In the genomic region with DNA sequence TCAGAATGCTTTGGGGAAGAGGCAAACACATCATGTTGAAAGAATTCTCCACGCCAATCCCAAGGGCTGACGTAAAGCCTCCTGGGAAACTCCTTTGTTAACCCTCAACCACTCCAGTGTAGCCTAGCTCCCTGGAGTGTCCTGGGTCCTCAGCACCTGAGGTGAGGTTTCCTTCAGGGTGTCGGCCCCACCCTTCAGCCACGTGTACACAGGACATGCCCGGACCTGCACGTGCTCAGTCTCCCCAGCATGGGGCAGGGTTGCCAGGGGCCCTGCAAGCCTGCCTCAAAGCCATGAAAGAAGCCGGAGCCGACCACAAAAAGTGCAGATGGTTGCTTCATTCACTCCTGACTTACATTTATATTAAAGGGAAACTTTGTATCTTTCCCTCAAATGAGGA, we compare ENCODE assay signal across 16 mouse cellular contexts. TPM values are rescaled to one million over a fixed set of nuclear protein-coding genes. Genes with fewer than 3 reads are reported as not detected.
DNase-seq lines count a peak whose midpoint lies in the region; ATAC-seq lines count a peak whose summit lies in the region.
"Had no signal": no experiment of that assay in that cellular context is flagged by ENCODE, and none has a peak within 500 bp of the region (broad histone marks: within the 10 kb centered on the region; RNA-seq: fewer than 3 reads in every experiment).

No protein-coding gene starts in this region.

- H3K9me3 ChIP-seq in intestine, embryonic 16.5 days (ENCODE audit: control insufficient read depth, low read length): no peaks in the 10 kb centered on the region
- no peaks in the 10 kb centered on the region for H3K9me3 ChIP-seq in intestine, embryonic 15.5 days
- H3K9me3 ChIP-seq: embryonic facial prominence, embryonic 12.5 days had no signal

- H3K27me3 ChIP-seq in intestine, embryonic 16.5 days (replicated peaks; ENCODE audit: control insufficient read depth, insufficient read depth, low read length): no peaks in the 10 kb centered on the region
- H3K27me3 ChIP-seq in intestine, embryonic 15.5 days (replicated peaks): no peaks in the 10 kb centered on the region; the same call in 1 of the 2 replicates
- H3K27me3 ChIP-seq: embryonic facial prominence, embryonic 12.5 days had no signal

- H3K4me3 ChIP-seq in intestine, embryonic 16.5 days (ENCODE audit: low read length): no peak overlapping the region
- no peak overlapping the region for H3K4me3 ChIP-seq in intestine, embryonic 15.5 days (replicated peaks)
- H3K4me3 ChIP-seq: embryonic facial prominence, embryonic 12.5 days had no signal

- H3K4me1 ChIP-seq in intestine, embryonic 16.5 days (ENCODE audit: control insufficient read depth, insufficient read depth, low read length): peaks cover 24% of the 10 kb centered on the region
- peaks cover 4% of the 10 kb centered on the region; the same call in 1 of the 2 replicates for H3K4me1 ChIP-seq in intestine, embryonic 15.5 days (replicated peaks)

- DNase-seq in R1 (ENCODE audit: low read depth, low spot score): peak; percentile 64
- DNase-seq in lung, postnatal 25 days (ENCODE audit: low spot score): peak; percentile 23
- peak; percentile 65 for DNase-seq in thymus, postnatal 0 days (ENCODE audit: low spot score)
- no peak for DNase-seq in adipocyte (ENCODE audit: low spot score)
- no peak for DNase-seq in retina, embryonic 14.5 days (ENCODE audit: low spot score)
- DNase-seq: cerebellum, postnatal 10 days; gastrocnemius, postnatal 10 days; kidney, adult 2 months; right cerebral cortex, postnatal 25 days had no signal

- no peak overlapping the region for H3K9ac ChIP-seq in intestine, embryonic 16.5 days (ENCODE audit: low read depth, low read length)
- no peak overlapping the region for H3K9ac ChIP-seq in intestine, embryonic 15.5 days
- H3K9ac ChIP-seq: embryonic facial prominence, embryonic 12.5 days; liver, embryonic 14.5 days had no signal

- 0 out of 2 replicates have a peak, but pooled peaks have one; percentile 25 for ATAC-seq in intestine, embryonic 16.5 days
- ATAC-seq in intestine, embryonic 15.5 days: no peak
- no peak for ATAC-seq in CD4-positive, CD25-positive, alpha-beta regulatory T cell, adult 4 months
- ATAC-seq: forebrain, embryonic 14.5 days had no signal

- 49% methylated on average over 8 of the region's 8 CpGs for WGBS in intestine, embryonic 16.5 days
- WGBS in intestine, embryonic 15.5 days: 59% methylated on average over 8 of the region's 8 CpGs

- no peak overlapping the region for H3K27ac ChIP-seq in intestine, embryonic 16.5 days (ENCODE audit: low read length)
- no peak overlapping the region for H3K27ac ChIP-seq in intestine, embryonic 15.5 days
- H3K27ac ChIP-seq: embryonic facial prominence, embryonic 12.5 days; liver, embryonic 14.5 days had no signal

- H3K36me3 ChIP-seq in intestine, embryonic 16.5 days (ENCODE audit: control insufficient read depth, insufficient read depth, low read length): no peaks in the 10 kb centered on the region
- H3K36me3 ChIP-seq in intestine, embryonic 15.5 days: no peaks in the 10 kb centered on the region
- H3K36me3 ChIP-seq: embryonic facial prominence, embryonic 12.5 days had no signal

- no peak overlapping the region for H3K4me2 ChIP-seq in intestine, embryonic 16.5 days (ENCODE audit: low read depth, low read length)
- no peak overlapping the region for H3K4me2 ChIP-seq in intestine, embryonic 15.5 days (replicated peaks)
- H3K4me2 ChIP-seq: embryonic facial prominence, embryonic 12.5 days; heart, embryonic 11.5 days had no signal

RNA-seq across cellular contexts. Expression of gene Syne3, which starts 10.4 kb away (rescaled TPM):
- polyA plus RNA-seq in intestine, embryonic 16.5 days (2015; fragmentation: Nextera tagmentation; extraction: Ambion mirVana): 0.51 and 0.66 TPM in 2 replicates
- 0.50 and 0.76 TPM in 2 replicates for polyA plus RNA-seq in intestine, embryonic 15.5 days (2015; fragmentation: Nextera tagmentation; extraction: Ambion mirVana)
- 6.2 and 7.8 TPM in 2 replicates for polyA plus RNA-seq in thymus, postnatal 0 days (2015; fragmentation: Nextera tagmentation; extraction: Ambion mirVana)
- polyA plus RNA-seq in CD4-positive, CD25-positive, alpha-beta regulatory T cell, adult 4 months (2017; shearing (Covaris generic)): 1 to 10 TPM; 1.6 to 5.5 TPM

RNA-seq across cellular contexts. Expression of gene Glrx5, which starts 33.3 kb away (rescaled TPM):
- polyA plus RNA-seq in intestine, embryonic 16.5 days (2015; fragmentation: Nextera tagmentation; extraction: Ambion mirVana): 185 and 199 TPM in 2 replicates
- polyA plus RNA-seq in intestine, embryonic 15.5 days (2015; fragmentation: Nextera tagmentation; extraction: Ambion mirVana): 184 and 190 TPM in 2 replicates
- polyA plus RNA-seq in thymus, postnatal 0 days (2015; fragmentation: Nextera tagmentation; extraction: Ambion mirVana): 153 and 160 TPM in 2 replicates
- 1 to 10 TPM; 3.3 to 8.5 TPM for polyA plus RNA-seq in CD4-positive, CD25-positive, alpha-beta regulatory T cell, adult 4 months (2017; shearing (Covaris generic))

Comparison
In these comparisons a context has a peak if more than half of its experiments do, and no peak if none do; other contexts are left out.
1. DNase-seq: peak in R1 (single experiment), lung, postnatal 25 days (single experiment) and thymus, postnatal 0 days (single experiment); none in adipocyte (single experiment) and retina, embryonic 14.5 days (single experiment).
2. RNA of gene Glrx5, which starts 33.3 kb away (polyA plus RNA-seq): 185 to 199 TPM in intestine, embryonic 16.5 days, 184 to 190 TPM in intestine, embryonic 15.5 days and 153 to 160 TPM in thymus, postnatal 0 days; 3.3 to 8.5 TPM in CD4-positive, CD25-positive, alpha-beta regulatory T cell, adult 4 months; every median in the first group is over 10 times any median in the second.